Mouse (Mus musculus): Measurements from ENCODE around the gene Foxn3. TPM values are rescaled to one million over a fixed set of nuclear protein-coding genes. Genes with fewer than 3 reads are reported as not detected.
A peak's percentile ranks its signal among the peaks of the same experiment; 100 is the strongest.

Foxn3 gene
- polyA plus RNA-seq, 1 experiment from 2014 or later: 63.5 TPM

- H3K4me2 ChIP-seq: no peak overlapping the region
- no peaks in the 10 kb centered on the region for H3K36me3 ChIP-seq
- H3K27me3 ChIP-seq: no peaks in the 10 kb centered on the region
- no peaks in the 10 kb centered on the region for H3K4me1 ChIP-seq
- no peak overlapping the region for H3K27ac ChIP-seq
- H3K9me3 ChIP-seq: no peaks in the 10 kb centered on the region
- no peak overlapping the region for H3K4me3 ChIP-seq
- ATAC-seq (ENCODE audit: borderline replicate concordance, extremely low read depth, low FRiP score, low TSS enrichment): no peak
- H3K9ac ChIP-seq: no peak overlapping the region
- 54% methylated on average over 14 of the region's 14 CpGs for WGBS
Measured at GRCm38 (mm10) chr12:99426207-99426916, 137.0 kb downstream of the Foxn3 start.

DNA sequence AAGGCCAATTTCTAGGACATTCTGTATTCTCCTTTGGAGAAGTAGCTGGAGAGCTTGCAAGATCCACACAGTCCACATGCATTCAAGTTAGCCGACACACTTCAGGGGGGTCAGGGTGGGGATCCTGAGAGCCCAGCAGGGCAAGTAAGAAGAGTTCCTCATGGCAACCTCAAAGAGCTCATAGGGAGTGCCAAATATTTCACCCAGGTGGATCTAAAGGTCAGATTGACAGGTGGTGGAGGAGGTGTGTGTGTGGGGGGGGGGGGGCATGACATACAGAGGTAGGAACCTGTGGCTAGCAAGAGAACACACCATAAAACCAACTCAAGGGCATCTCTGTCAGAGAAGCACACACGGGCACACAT is 144.0 kb downstream of the Foxn3 start:
- H3K9me3 ChIP-seq: no peaks in the 10 kb centered on the region
- H3K4me1 ChIP-seq: 0 out of 2 replicates have a peak, but pooled peaks cover 6% of the 10 kb centered on the region
- no peak overlapping the region for H3K4me3 ChIP-seq
- H3K9ac ChIP-seq: no peak overlapping the region
- no peak overlapping the region for H3K27ac ChIP-seq
- H3K36me3 ChIP-seq: no peaks in the 10 kb centered on the region
- H3K4me2 ChIP-seq: no peak overlapping the region
- WGBS: 54% methylated on average over 2 of the region's 2 CpGs
- H3K27me3 ChIP-seq: no peaks in the 10 kb centered on the region
- no peak for ATAC-seq (ENCODE audit: borderline replicate concordance, extremely low read depth, low FRiP score, low TSS enrichment)

GRCm38 (mm10) chr12:99418476-99419395 is 144.6 kb downstream of the Foxn3 start:
- H3K4me3 ChIP-seq: no peak overlapping the region
- H3K9me3 ChIP-seq: no peaks in the 10 kb centered on the region
- no peak for ATAC-seq (ENCODE audit: borderline replicate concordance, extremely low read depth, low FRiP score, low TSS enrichment)
- no peaks in the 10 kb centered on the region for H3K27me3 ChIP-seq
- 40% methylated on average over 7 of the region's 7 CpGs for WGBS
- 0 out of 2 replicates have a peak, but pooled peaks cover 11% of the 10 kb centered on the region for H3K4me1 ChIP-seq
- no peaks in the 10 kb centered on the region for H3K36me3 ChIP-seq
- no peak overlapping the region for H3K27ac ChIP-seq
- no peak overlapping the region for H3K4me2 ChIP-seq
- H3K9ac ChIP-seq: no peak overlapping the region

DNA sequence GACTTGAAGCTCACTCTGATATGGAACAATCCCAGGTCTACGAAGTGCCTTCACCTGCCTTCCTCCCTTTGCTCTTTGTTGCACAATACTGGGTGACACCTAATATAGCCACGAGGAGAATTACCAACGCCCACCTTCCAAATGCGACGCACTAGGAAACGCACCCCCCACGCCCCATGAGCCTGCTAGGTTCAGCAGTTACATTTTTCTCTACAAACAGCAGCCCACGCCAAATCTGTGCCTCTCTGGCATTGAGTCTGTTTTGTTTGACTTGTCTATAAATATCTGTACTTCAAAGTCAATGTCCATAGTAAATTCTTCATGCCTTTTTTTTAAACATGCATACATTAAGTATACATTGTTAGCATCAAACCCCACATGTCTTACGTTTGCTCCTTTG is 145.5 kb downstream of the Foxn3 start:
- H3K4me3 ChIP-seq: no peak overlapping the region
- WGBS: 73% methylated on average over 9 of the region's 9 CpGs
- H3K4me2 ChIP-seq: no peak overlapping the region
- 0 out of 2 replicates have a peak, but pooled peaks cover 14% of the 10 kb centered on the region for H3K4me1 ChIP-seq
- no peak for ATAC-seq (ENCODE audit: borderline replicate concordance, extremely low read depth, low FRiP score, low TSS enrichment)
- no peaks in the 10 kb centered on the region for H3K27me3 ChIP-seq
- H3K9ac ChIP-seq: no peak overlapping the region
- no peaks in the 10 kb centered on the region for H3K9me3 ChIP-seq
- no peaks in the 10 kb centered on the region for H3K36me3 ChIP-seq
- no peak overlapping the region for H3K27ac ChIP-seq

DNA sequence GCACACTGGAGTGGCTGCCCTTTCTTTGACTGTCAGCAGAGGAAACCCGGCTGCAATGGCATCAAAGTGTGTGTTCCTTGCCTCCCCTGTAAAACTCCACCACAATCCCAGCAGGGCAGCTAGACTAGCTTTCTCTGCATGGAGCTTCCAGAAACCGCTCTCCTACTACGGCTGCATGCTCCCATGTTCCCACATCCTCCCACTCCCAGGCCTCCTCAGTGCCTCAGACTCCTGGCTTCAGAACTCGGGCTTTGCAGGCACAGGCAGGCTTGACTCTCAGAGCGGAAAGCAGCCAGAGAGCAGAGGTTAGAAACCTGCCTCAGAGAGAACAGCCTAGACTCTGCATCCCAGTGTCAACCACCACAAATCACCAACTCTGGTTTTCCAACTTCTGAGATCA is 147.8 kb downstream of the Foxn3 start:
- Histone ChIP-seq H3K9me3 (no peaks in the 10 kb centered on the region), H3K9ac (no peak overlapping the region), H3K4me1 (peaks cover 22% of the 10 kb centered on the region; the same call in 1 of the 2 replicates), H3K27me3 (no peaks in the 10 kb centered on the region), H3K27ac (no peak overlapping the region), H3K4me3 (no peak overlapping the region), H3K4me2 (no peak overlapping the region), H3K36me3 (no peaks in the 10 kb centered on the region)
- 69% methylated on average over 5 of the region's 5 CpGs for WGBS
- no peak for ATAC-seq (ENCODE audit: borderline replicate concordance, extremely low read depth, low FRiP score, low TSS enrichment)

DNA sequence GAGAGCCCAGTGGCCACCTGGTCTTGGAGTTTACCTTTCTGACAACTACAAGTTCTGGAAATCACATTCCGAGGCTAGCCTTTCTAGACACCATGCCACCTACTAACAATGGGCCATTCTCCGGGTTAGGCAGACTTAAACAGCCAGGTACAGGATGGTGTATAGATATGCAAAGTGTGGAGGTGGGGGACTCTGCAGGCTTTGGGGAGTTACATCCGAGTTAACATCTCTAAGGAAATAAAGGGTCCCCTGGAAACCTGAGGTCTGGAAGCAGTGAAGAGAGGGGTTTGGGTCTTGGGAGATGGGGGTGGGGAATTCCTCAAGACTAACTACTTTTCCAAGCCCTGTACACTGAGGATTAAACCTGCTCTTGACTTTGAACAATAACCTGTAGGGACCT is 150.9 kb downstream of the Foxn3 start:
- no peak overlapping the region for H3K4me2 ChIP-seq
- no peaks in the 10 kb centered on the region for H3K36me3 ChIP-seq
- H3K4me3 ChIP-seq: no peak overlapping the region
- H3K4me1 ChIP-seq: peaks cover 24% of the 10 kb centered on the region
- no peak for ATAC-seq (ENCODE audit: borderline replicate concordance, extremely low read depth, low FRiP score, low TSS enrichment)
- H3K9ac ChIP-seq: no peak overlapping the region
- WGBS: 48% methylated on average over 3 of the region's 3 CpGs
- H3K9me3 ChIP-seq: no peaks in the 10 kb centered on the region
- no peaks in the 10 kb centered on the region for H3K27me3 ChIP-seq
- H3K27ac ChIP-seq: no peak overlapping the region

DNA sequence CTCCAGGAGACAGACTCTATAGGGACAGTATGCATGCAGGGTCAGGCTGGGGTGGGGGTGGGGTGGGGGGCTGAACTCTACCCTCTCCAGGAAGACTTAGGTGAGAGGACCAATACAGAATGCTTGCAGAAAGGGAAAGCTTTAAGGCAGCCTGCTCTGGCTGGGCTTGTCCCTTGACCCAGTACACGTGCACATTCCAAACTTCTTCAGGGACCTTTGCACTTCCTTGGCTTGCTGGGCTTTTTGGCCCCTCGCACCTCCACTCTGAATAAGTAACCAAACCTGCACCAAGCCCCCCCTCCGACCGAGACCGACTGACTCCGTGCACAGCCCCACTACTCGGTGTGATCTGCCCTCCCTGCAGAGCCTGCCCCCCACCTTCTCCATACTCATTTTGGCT is 151.3 kb downstream of the Foxn3 start:
- peaks cover 28% of the 10 kb centered on the region for H3K4me1 ChIP-seq
- H3K9ac ChIP-seq: no peak overlapping the region
- no peak for ATAC-seq (ENCODE audit: borderline replicate concordance, extremely low read depth, low FRiP score, low TSS enrichment)
- H3K36me3 ChIP-seq: no peaks in the 10 kb centered on the region
- H3K27ac ChIP-seq: no peak overlapping the region
- no peak overlapping the region for H3K4me2 ChIP-seq
- H3K27me3 ChIP-seq: no peaks in the 10 kb centered on the region
- H3K4me3 ChIP-seq: no peak overlapping the region
- WGBS: 36% methylated on average over 7 of the region's 7 CpGs
- H3K9me3 ChIP-seq: no peaks in the 10 kb centered on the region

- H3K27ac ChIP-seq: no peak overlapping the region
- WGBS: 56% methylated on average over 3 of the region's 3 CpGs
- no peak for ATAC-seq (ENCODE audit: borderline replicate concordance, extremely low read depth, low FRiP score, low TSS enrichment)
Measured at GRCm38 (mm10) chr12:99408651-99409050, 154.7 kb downstream of the Foxn3 start.

DNA sequence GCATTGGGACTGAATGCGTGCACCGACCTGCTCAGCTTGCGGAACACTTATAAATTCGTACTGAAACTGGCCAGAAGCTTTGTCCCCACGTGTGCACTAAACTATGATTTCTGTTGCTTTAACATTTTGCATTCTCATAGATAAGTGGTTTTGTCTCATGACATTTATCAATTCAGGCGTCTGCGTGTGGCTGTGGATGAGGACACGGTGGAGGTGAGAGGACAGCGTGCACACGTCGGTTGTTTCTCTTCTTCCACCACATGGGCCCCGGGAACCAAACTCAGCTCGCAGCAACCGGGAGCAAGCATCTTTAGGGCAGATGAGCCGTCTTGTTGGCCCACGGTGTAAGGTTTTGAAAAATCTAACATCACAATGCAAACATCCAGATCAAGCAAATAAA is 155.3 kb downstream of the Foxn3 start:
- Histone ChIP-seq H3K27ac (no peak overlapping the region), H3K4me2 (no peak overlapping the region), H3K9ac (no peak overlapping the region), H3K4me1 (peaks cover 24% of the 10 kb centered on the region), H3K9me3 (no peaks in the 10 kb centered on the region), H3K27me3 (no peaks in the 10 kb centered on the region), H3K4me3 (no peak overlapping the region), H3K36me3 (no peaks in the 10 kb centered on the region)
- no peak for ATAC-seq (ENCODE audit: borderline replicate concordance, extremely low read depth, low FRiP score, low TSS enrichment)
- 72% methylated on average over 16 of the region's 16 CpGs for WGBS

More at GRCm38 (mm10) chr12:99408651-99409050, 154.7 kb downstream of the Foxn3 start:
- Histone ChIP-seq H3K9me3 (no peaks in the 10 kb centered on the region), H3K36me3 (no peaks in the 10 kb centered on the region), H3K9ac (no peak overlapping the region), H3K4me1 (peaks cover 26% of the 10 kb centered on the region), H3K4me3 (no peak overlapping the region), H3K27me3 (no peaks in the 10 kb centered on the region), H3K4me2 (no peak overlapping the region)

DNA sequence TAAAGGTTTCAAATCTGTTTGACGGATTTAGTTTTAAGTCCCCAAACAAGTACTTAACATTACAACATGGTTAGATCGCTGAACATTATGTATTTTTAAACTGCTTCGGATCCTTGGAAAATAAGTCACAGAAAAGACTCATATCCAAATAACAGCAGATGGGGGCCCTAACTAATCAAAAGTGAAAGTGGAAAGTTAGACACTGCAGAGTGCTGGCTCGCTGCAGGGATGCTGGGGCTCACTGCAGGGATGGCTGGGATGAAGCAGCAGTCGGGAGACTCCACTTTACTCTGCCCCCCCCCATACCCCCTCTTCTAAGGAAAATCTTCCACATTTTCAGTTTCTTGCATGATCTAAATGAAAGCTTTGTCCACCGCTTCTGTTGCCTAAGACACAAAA is 156.1 kb downstream of the Foxn3 start:
- Histone ChIP-seq H3K9ac (no peak overlapping the region), H3K4me1 (peaks cover 20% of the 10 kb centered on the region), H3K4me2 (peak overlapping the region; percentile 46), H3K9me3 (no peaks in the 10 kb centered on the region), H3K36me3 (no peaks in the 10 kb centered on the region), H3K27me3 (no peaks in the 10 kb centered on the region), H3K4me3 (peak overlapping the region; percentile 2; the same call in 1 of the 2 replicates), H3K27ac (0 out of 2 replicates have a peak overlapping the region, but pooled peaks have one; percentile 31)
- 37% methylated on average over 6 of the region's 6 CpGs for WGBS
- ATAC-seq (ENCODE audit: borderline replicate concordance, extremely low read depth, low FRiP score, low TSS enrichment): no peak

DNA sequence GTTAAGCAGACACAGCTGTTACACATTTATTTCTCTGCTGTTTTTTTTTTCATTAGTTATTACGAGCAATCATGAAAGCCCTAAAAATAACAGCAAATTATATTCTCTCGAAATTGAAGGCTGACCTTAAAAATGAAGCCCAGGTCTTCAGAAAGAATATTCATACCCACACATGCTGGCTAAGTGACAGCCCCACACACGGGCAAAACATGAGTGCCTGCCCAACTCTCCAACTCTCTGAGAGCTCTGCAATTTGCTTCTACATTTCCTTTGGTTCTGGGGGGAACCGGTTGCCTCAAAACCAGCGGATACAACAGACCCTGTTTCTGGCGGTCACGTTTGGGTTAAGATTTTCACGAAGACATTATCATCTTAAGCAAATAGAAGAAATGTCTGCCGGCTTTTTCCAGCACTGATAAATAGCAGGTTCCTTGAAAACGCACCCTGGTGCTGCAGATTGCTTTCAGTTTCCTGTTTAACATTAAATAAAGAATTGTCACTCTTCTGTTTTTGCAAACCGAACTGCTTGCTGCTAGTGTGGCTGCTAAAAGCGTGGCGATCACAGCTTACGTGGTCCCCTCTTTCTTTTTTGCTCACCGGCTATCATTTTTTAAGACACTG is 156.6 kb downstream of the Foxn3 start:
- Histone ChIP-seq H3K4me2 (peak overlapping the region; percentile 46), H3K9ac (no peak overlapping the region), H3K27me3 (no peaks in the 10 kb centered on the region), H3K36me3 (no peaks in the 10 kb centered on the region), H3K4me1 (peaks cover 16% of the 10 kb centered on the region), H3K9me3 (no peaks in the 10 kb centered on the region), H3K4me3 (peak overlapping the region; percentile 2; the same call in 1 of the 2 replicates), H3K27ac (0 out of 2 replicates have a peak overlapping the region, but pooled peaks have one; percentile 34)
- WGBS: 24% methylated on average over 15 of the region's 15 CpGs
- no peak for ATAC-seq (ENCODE audit: borderline replicate concordance, extremely low read depth, low FRiP score, low TSS enrichment)

Data from lung, embryonic 15.5 days (tissue).